Mouse (Mus musculus) neutrophil, adult 59 days (primary cell): ENCODE measurements around the gene Cldn34c1. TPM values are rescaled to one million over a fixed set of nuclear protein-coding genes. Genes with fewer than 3 reads are reported as not detected.

ENCODE experiments used
- total RNA-seq, 2 experiments: library from RNA; stranded (reverse); gene quantifications; 1 replicate in 1 of 2; 2 replicates in 1 of 2; pipeline ENCODE4 v1.2.4; 2023

The Cldn34c1 gene
- 1 to 10 TPM; 1.8 to 1.9 TPM for total RNA-seq

DNA sequence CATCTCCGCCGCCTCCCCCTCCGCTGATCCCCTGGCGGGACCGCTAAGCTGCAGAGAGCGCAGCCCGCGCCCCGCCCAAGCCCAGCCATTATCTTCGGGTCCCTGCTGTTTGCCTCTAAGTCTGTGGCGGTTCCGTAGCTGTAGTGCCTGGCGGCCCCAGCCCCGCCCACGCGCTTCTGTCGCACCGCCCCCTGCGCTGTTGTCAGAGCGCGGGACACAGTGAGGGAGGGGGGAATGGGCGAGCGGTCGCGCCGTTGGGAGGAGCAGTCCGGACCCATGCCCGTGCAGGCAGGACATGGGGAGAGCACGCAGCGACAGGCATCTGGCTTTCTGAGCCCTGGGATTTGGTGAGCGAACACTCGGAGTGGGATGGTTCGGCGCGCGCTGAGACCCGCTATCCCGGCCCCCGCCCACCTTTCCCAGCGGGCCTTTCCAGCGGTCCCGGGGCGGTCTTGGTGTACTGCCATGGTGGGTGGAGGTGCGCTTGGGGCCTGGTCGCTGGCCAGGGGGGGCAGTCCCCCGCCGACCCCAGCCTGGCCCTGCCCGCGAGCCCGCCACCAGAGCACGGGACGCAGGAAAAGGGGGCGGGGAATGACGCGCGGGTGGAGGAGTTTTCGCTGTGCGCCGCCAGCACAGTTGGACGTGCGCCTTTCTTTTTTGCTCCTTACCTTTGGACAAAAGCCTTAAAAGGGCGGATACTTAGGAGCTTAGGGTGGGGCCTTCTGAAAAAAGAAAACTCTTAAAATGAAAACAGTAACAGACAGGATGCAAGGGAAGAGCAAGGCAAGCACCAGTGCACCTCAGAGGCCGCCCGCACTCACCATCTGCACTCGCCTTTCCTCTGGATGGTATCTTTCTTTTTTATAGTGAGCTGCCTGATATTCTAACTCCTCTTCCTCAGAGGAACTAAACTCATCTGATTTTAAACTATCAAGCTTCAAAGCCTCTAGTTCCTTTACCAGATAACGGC, at the start of gene Cldn34c1:
Gene Cldn34c1 (plus strand): TSS at position 205 of the 970 bp plus-strand sequence.

DNA sequence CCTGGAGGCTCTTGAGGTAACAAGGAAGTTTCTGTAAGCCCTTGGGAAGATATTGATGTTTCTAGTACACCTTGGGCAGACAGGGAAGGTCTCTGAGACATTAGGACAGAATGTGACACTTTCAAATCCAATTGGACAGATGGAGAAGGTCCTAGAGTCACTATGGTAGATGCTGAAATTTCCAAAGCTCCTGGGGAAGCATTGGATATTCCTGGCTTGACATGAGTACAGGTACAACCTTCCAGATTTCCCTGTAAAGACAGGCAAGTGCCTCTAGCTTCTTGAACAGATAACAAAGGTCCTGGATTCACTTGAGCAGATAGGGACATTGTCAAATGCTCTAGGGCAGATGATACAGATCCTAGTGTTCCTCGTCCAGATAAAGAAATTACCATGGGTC, 119.1 kb downstream of the Cldn34c1 start, which contains the start of gene Srsx:
Gene Srsx (minus strand): TSS at position 101 of the 400 bp plus-strand sequence.

Other genes with a start within 250 kb of the Cldn34c1 start
- gene Gm17521, start 73.8 kb upstream of the Cldn34c1 start, total RNA-seq, result not detected
- not detected for gene Srsx, start 119.0 kb downstream of the Cldn34c1 start, total RNA-seq
- gene Gm17577, start 143.4 kb downstream of the Cldn34c1 start, total RNA-seq, result not detected